Mouse (Mus musculus) stomach, postnatal 0 days (tissue): Measurements from ENCODE around the gene Myo15b. TPM values are rescaled to one million over a fixed set of nuclear protein-coding genes. Genes with fewer than 3 reads are reported as not detected.

Experiments used
- ATAC-seq: fragments of 200-750 bp; cut with Nextera tagmentation; 2 replicates; pipeline ENCODE4 v1.8.0; 2017; ENCODE audit not compliant: low FRiP score, low TSS enrichment
- DNase-seq: peaks from one replicate; pipeline ENCODE4 v3.0.0-alpha.2; 2016; ENCODE audit warnings: low spot score
- H3K27ac ChIP-seq: fragments of 300-500 bp; sonication (generic); replicated peaks from 2 replicates; pipeline ENCODE4 v1.5.1; 2014; ENCODE audit warnings: mild to moderate bottlenecking, control low read depth
- H3K27me3 ChIP-seq: fragments of 300-500 bp; sonication (generic); 2 replicates; pipeline ENCODE4 v1.6.1; 2014; ENCODE audit warnings: low read length; ENCODE audit not compliant: control insufficient read depth, insufficient read depth
- H3K36me3 ChIP-seq: fragments of 300-500 bp; sonication (generic); 2 replicates; pipeline ENCODE4 v1.6.1; 2014; ENCODE audit warnings: low read length, mixed read lengths; ENCODE audit not compliant: control insufficient read depth, insufficient read depth
- H3K4me1 ChIP-seq: fragments of 300-500 bp; sonication (generic); replicated peaks from 2 replicates; pipeline ENCODE4 v1.6.1; 2014; ENCODE audit warnings: antibody characterized with exemption; ENCODE audit not compliant: control insufficient read depth, insufficient read depth
- H3K4me2 ChIP-seq: fragments of 300-500 bp; sonication (generic); replicated peaks from 2 replicates; pipeline ENCODE4 v1.6.1; 2014; ENCODE audit warnings: low read depth, mild to moderate bottlenecking, control low read depth, moderate library complexity
- H3K4me3 ChIP-seq: fragments of 300-500 bp; sonication (generic); 2 replicates; pipeline ENCODE4 v1.5.1; 2014; ENCODE audit warnings: low read depth, low read length, control low read depth
- H3K9ac ChIP-seq: fragments of 300-500 bp; sonication (generic); 2 replicates; pipeline ENCODE4 v1.6.1; 2014; ENCODE audit warnings: mild to moderate bottlenecking, low read length, control low read depth, mixed read lengths
- H3K9me3 ChIP-seq: fragments of 300-500 bp; sonication (generic); 2 replicates; pipeline ENCODE4 v1.6.1; 2016; ENCODE audit warnings: low read length; ENCODE audit not compliant: control insufficient read depth
- CTCF ChIP-seq: IDR thresholded peaks from 2 replicates; pipeline ENCODE4 v1.5.1; 2016; ENCODE audit warnings: antibody characterized with exemption, low read depth, mild to moderate bottlenecking, moderate library complexity
- EP300 ChIP-seq: optimal IDR thresholded peaks from 2 replicates; pipeline ENCODE3; 2016; ENCODE audit warnings: antibody characterized with exemption
- WGBS: fragments of 180-500 bp; shearing (Covaris S2); extraction: QIAGEN DNeasy Blood & Tissue Kit; methylation state at CpG from one replicate; pipeline ENCODE4 v1.1.7; 2014; 5-methylcytosine and 5-hydroxymethylcytosine counted together
- polyA plus RNA-seq: library from polyadenylated mRNA; unstranded; fragments of >200 nt; fragmentation: Nextera tagmentation; extraction: Ambion mirVana; gene quantifications from 2 replicates; pipeline ENCODE4 v1.2.1, GENCODE M21; 2015

Gene Myo15b
- polyA plus RNA-seq, 1 experiment from 2014 or later: 16.0 TPM

- peak; percentile 84 for ATAC-seq
Measured at GRCm38 (mm10) chr11:115869393-115869792, 11.2 kb downstream of the Myo15b start.

DNA sequence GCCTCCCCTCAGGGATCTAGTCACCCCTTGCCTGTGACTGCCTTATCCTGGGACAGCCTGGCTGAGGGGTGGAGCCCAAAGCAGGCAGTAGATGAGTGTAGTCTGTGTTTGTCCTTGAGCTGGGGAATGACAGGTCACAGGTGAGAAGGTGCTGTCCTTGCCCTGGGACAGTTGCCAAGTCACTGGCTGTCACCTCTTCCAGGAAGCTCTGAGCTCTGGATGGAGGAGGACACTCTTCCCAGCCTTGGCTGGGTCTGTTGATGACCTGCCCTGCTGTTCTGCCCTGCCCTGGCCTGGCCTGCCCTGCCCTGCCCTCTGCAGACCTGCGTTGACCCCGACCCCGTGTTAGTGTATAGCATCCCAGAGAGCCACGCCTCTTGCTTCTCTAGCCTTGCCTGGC is 14.2 kb downstream of the Myo15b start:
- peak; percentile 24; the same call in 1 of the 2 replicates for ATAC-seq
- Histone ChIP-seq H3K27ac (no peak overlapping the region), H3K9ac (no peak overlapping the region), H3K4me2 (no peak overlapping the region), H3K4me1 (no peaks in the 10 kb centered on the region), H3K9me3 (no peaks in the 10 kb centered on the region), H3K27me3 (no peaks in the 10 kb centered on the region), H3K36me3 (no peaks in the 10 kb centered on the region), H3K4me3 (no peak overlapping the region)
- TF ChIP-seq EP300 (no peak), CTCF (no peak)
- DNase-seq: no peak
- 59% methylated on average over 4 of the region's 4 CpGs for WGBS

More at GRCm38 (mm10) chr11:115869393-115869792, 11.2 kb downstream of the Myo15b start:
- peak overlapping the region; percentile 58 for H3K27ac ChIP-seq
- H3K9ac ChIP-seq: no peak overlapping the region
- H3K36me3 ChIP-seq: no peaks in the 10 kb centered on the region
- H3K4me2 ChIP-seq: no peak overlapping the region
- no peaks in the 10 kb centered on the region for H3K27me3 ChIP-seq
- H3K9me3 ChIP-seq: no peaks in the 10 kb centered on the region
- WGBS: 57% methylated on average over 8 of the region's 8 CpGs
- H3K4me3 ChIP-seq: no peak overlapping the region
- DNase-seq: peak; percentile 69
- no peak for TF ChIP-seq CTCF
- no peak for TF ChIP-seq EP300
- no peaks in the 10 kb centered on the region for H3K4me1 ChIP-seq

DNA sequence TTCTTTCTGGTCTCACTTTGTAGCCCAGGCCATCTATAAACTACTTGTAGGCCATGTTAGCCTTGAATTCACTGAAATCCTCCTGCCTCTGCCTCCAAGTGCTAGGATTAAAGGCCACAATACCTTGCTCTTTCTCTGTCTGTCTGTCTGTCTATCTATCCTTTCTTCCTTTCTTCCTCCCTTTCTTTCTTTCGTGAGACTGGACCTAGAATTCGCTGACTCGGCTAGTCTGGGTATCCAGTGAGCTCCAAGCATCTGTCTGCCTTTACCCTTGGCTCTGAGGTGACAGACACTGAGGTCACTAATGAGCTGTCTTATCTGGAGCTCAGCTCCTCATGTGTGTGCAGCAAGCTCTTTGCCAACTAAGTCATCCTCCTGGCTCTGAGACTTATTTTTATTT is 17.7 kb downstream of the Myo15b start:
- ATAC-seq: no peak
- WGBS: 93% methylated on average over 3 of the region's 3 CpGs

DNA sequence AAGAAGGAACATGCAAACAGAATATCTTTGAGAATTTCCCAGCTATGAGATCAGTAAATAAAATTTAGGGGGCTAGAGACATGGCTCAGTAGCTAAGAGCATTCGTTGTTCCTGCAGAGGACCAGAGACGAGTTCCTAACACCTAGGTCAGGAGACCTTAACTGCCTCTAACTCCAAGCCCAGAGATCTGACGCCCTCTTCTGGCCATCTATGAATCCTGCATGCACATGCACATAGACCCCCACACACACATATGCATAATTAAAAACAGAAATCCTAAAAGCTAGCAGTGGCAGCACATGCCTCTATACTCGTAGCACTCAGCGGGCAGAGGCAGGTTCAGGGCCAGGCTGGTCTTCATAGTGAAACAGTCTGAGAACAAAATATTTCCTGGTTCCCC is 18.2 kb downstream of the Myo15b start:
- Histone ChIP-seq H3K9me3 (no peaks in the 10 kb centered on the region), H3K36me3 (no peaks in the 10 kb centered on the region), H3K4me2 (no peak overlapping the region), H3K4me1 (no peaks in the 10 kb centered on the region), H3K4me3 (no peak overlapping the region), H3K9ac (no peak overlapping the region), H3K27me3 (no peaks in the 10 kb centered on the region), H3K27ac (peak overlapping the region; percentile 78)
- DNase-seq: no peak
- TF ChIP-seq CTCF (peak; percentile 41), EP300 (no peak)
- 77% methylated on average over 5 of the region's 5 CpGs for WGBS
- no peak for ATAC-seq

More for the DNA sequence above, 17.7 kb downstream of the Myo15b start:
- no peaks in the 10 kb centered on the region for H3K9me3 ChIP-seq
- no peak for DNase-seq
- no peaks in the 10 kb centered on the region for H3K36me3 ChIP-seq
- H3K4me3 ChIP-seq: no peak overlapping the region
- TF ChIP-seq CTCF (no peak), EP300 (no peak)
- no peak overlapping the region for H3K4me2 ChIP-seq
- no peaks in the 10 kb centered on the region for H3K27me3 ChIP-seq
- H3K4me1 ChIP-seq: no peaks in the 10 kb centered on the region
- no peak overlapping the region for H3K9ac ChIP-seq
- no peak overlapping the region for H3K27ac ChIP-seq

DNA sequence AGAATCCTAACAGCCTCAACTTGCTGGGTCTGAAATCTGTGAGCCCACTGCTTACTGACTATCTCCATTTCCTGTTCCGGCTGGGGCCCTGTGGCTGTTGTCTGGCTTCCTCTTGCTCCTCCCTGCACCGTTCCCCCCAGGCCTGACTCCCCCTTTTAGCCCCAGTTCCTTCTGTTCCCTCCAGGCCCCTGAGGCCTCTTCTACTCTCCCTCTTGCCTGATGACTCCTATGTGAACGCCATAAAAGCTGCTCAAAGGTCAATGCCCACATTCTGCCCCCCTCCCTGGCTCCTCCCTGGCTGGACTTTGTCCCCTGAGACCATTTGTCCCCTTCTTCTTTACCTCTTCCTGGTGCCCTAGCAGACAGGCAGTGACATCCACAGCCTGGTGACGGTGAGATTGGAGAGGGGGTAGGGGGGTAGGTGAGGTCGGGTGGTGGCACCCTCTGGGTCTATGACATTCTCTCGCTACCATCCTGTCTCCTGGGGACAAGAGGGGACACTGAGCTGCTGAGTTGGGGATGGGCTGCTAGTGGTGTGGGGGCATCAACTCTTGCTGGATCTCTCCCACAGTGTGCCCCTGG is 19.1 kb downstream of the Myo15b start:
- H3K4me2 ChIP-seq: peak overlapping the region; percentile 34; the same call in 1 of the 2 replicates
- no peak overlapping the region; the same call in 1 of the 2 replicates for H3K9ac ChIP-seq
- 40% methylated on average over 6 of the region's 6 CpGs for WGBS
- no peaks in the 10 kb centered on the region for H3K4me1 ChIP-seq
- ATAC-seq: peak; percentile 84
- H3K4me3 ChIP-seq: no peak overlapping the region
- H3K9me3 ChIP-seq: no peaks in the 10 kb centered on the region
- DNase-seq: peak; percentile 89
- H3K27ac ChIP-seq: peak overlapping the region; percentile 78
- no peaks in the 10 kb centered on the region for H3K36me3 ChIP-seq
- TF ChIP-seq EP300 (no peak), CTCF (no peak)
- no peaks in the 10 kb centered on the region for H3K27me3 ChIP-seq

GRCm38 (mm10) chr11:115878071-115878470 is 19.9 kb downstream of the Myo15b start:
- Histone ChIP-seq H3K4me1 (no peaks in the 10 kb centered on the region), H3K9ac (0 out of 2 replicates have a peak overlapping the region, but pooled peaks have one; percentile 43), H3K27ac (peak overlapping the region; percentile 49; the same call in 1 of the 2 replicates), H3K4me3 (no peak overlapping the region), H3K36me3 (no peaks in the 10 kb centered on the region), H3K9me3 (no peaks in the 10 kb centered on the region), H3K4me2 (no peak overlapping the region), H3K27me3 (no peaks in the 10 kb centered on the region)
- no peak for TF ChIP-seq EP300
- TF ChIP-seq CTCF: no peak
- ATAC-seq (peak; percentile 21; the same call in 1 of the 2 replicates), DNase-seq (peak; percentile 60)
- WGBS: 68% methylated on average over 8 of the region's 8 CpGs
